Mouse (Mus musculus) lung, embryonic 14.5 days (tissue): ENCODE data around the gene Gm49368. TPM values are rescaled to one million over a fixed set of nuclear protein-coding genes. Genes with fewer than 3 reads are reported as not detected.

Experiments used
- ATAC-seq: fragments of 200-750 bp; cut with Nextera tagmentation; 2 replicates; pipeline ENCODE4 v1.8.0; 2017; ENCODE audit warnings: mild to moderate bottlenecking, moderate TSS enrichment, moderate library complexity; ENCODE audit not compliant: insufficient read depth
- DNase-seq: peaks from one replicate; pipeline ENCODE4 v3.0.0-alpha.2; 2015
- H3K27ac ChIP-seq: fragments of 300-500 bp; sonication (generic); 2 replicates; pipeline ENCODE4 v1.5.1; 2014; ENCODE audit warnings: low read depth, mild to moderate bottlenecking, moderate library complexity
- H3K27me3 ChIP-seq: fragments of 300-500 bp; sonication (generic); 2 replicates; pipeline ENCODE4 v1.6.1; 2014; ENCODE audit warnings: low read length, control low read depth; ENCODE audit not compliant: insufficient read depth
- H3K36me3 ChIP-seq: fragments of 300-500 bp; sonication (generic); 2 replicates; pipeline ENCODE4 v1.6.1; 2014; ENCODE audit warnings: control low read depth; ENCODE audit not compliant: insufficient read depth
- H3K4me1 ChIP-seq: fragments of 300-500 bp; sonication (generic); 2 replicates; pipeline ENCODE4 v1.6.1; 2014; ENCODE audit warnings: antibody characterized with exemption, control low read depth; ENCODE audit not compliant: insufficient read depth
- H3K4me2 ChIP-seq: fragments of 300-500 bp; sonication (generic); 2 replicates; pipeline ENCODE4 v1.6.1; 2014; ENCODE audit warnings: mild to moderate bottlenecking
- H3K4me3 ChIP-seq: fragments of 300-500 bp; sonication (generic); 2 replicates; pipeline ENCODE4 v1.5.1; 2014; ENCODE audit warnings: low read depth, low read length
- H3K9ac ChIP-seq: fragments of 300-500 bp; sonication (generic); 2 replicates; pipeline ENCODE4 v1.6.1; 2014
- H3K9me3 ChIP-seq: fragments of 300-500 bp; sonication (generic); 2 replicates; pipeline ENCODE4 v1.6.1; 2016; ENCODE audit warnings: low read depth, low read length, control low read depth
- CTCF ChIP-seq: IDR thresholded peaks from 2 replicates; pipeline ENCODE4 v1.5.1; 2016; ENCODE audit warnings: antibody characterized with exemption, low read depth
- WGBS: fragments of 180-500 bp; shearing (Covaris S2); extraction: QIAGEN DNeasy Blood & Tissue Kit; methylation state at CpG from one replicate; pipeline ENCODE4 v1.1.7; 2014; 5-methylcytosine and 5-hydroxymethylcytosine counted together
- polyA plus RNA-seq: library from polyadenylated mRNA; unstranded; fragments of >200 nt; fragmentation: Nextera tagmentation; extraction: Ambion mirVana; gene quantifications from 2 replicates; pipeline ENCODE4 v1.2.1, GENCODE M21; 2014

Gene Gm49368
- polyA plus RNA-seq, 1 experiment from 2014 or later = not detected

DNA sequence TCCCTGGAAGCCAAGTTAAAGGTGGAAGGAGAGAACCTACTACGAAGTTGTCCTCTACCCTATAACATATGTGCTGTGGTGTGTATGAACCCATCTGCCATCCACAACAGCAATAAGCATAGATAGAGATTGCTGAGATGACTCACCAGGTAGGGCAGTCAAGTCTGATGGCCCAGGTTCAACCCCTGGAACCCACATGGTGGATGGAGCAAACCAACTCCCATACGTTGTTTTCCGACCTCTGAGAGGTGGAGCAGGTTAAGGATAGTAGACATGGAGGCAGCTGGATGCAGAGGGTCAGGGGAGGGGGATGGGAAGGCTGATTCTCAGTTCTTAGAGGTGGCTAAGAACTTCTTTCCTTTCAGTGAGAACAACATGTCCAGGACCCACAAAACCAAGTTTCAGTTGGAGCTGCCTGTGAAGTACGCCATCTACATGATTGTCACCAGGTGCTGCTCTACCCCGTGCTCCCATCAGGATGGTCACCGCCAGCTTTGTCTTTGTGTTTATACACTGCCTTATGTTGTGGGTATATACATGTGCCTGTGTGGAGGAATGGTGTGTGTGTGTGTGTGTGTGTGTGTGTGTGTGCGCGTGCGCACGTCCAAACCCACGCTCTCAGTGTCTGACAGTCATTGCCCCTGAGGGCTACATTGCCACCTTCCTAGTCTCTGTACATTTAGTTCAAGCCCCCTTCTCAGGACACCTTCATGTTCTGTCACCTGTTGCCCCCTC is 52.1 kb downstream of the Gm49368 start:
- Histone ChIP-seq H3K4me1 (no peaks in the 10 kb centered on the region), H3K36me3 (no peaks in the 10 kb centered on the region), H3K9me3 (no peaks in the 10 kb centered on the region), H3K4me3 (no peak overlapping the region), H3K27ac (no peak overlapping the region), H3K4me2 (no peak overlapping the region), H3K27me3 (no peaks in the 10 kb centered on the region), H3K9ac (no peak overlapping the region)
- TF ChIP-seq CTCF = no peak
- ATAC-seq (no peak), DNase-seq (no peak)
- 88% methylated on average over 11 of the region's 11 CpGs for WGBS

DNA sequence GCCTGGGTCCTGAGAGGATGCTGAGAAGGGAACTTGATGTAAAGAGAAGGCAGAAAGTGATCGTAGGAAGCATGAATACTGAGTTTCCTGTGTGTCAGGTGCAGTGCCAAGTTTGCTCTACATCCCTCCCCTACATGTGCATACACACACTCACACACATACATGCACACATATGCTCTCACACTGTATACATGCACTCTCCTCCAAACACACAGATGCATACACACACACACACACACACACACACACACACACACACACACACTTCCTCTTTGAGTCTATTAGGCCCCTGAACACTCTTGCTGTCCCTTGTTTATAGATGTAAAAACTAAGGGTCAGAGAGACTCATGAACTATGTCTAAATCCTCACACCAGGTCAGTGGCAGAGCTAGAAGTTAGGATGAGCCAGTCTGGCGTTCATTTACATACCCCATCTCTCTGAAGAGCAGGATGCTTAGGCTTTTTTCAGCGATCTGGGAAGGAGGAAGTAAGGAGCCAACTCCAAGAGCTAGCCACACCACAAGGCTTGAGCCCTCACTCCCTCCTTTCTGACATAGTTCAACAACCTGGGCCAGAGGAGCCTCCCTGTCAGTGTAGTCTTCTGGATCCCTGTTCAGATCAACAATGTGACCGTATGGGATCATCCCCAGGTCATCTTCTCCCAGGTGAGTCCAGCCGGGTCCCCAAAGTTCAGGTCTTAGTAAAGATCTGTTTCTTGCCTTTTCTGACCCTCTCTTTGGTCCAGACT is 52.9 kb downstream of the Gm49368 start:
- H3K4me1 ChIP-seq = no peaks in the 10 kb centered on the region
- no peak overlapping the region for H3K4me2 ChIP-seq
- ATAC-seq = no peak
- no peak overlapping the region for H3K9ac ChIP-seq
- TF ChIP-seq CTCF = no peak
- H3K9me3 ChIP-seq = no peaks in the 10 kb centered on the region
- 67% methylated on average over 5 of the region's 5 CpGs for WGBS
- no peaks in the 10 kb centered on the region for H3K27me3 ChIP-seq
- H3K27ac ChIP-seq = no peak overlapping the region
- no peaks in the 10 kb centered on the region for H3K36me3 ChIP-seq
- no peak overlapping the region for H3K4me3 ChIP-seq
- no peak for DNase-seq

DNA sequence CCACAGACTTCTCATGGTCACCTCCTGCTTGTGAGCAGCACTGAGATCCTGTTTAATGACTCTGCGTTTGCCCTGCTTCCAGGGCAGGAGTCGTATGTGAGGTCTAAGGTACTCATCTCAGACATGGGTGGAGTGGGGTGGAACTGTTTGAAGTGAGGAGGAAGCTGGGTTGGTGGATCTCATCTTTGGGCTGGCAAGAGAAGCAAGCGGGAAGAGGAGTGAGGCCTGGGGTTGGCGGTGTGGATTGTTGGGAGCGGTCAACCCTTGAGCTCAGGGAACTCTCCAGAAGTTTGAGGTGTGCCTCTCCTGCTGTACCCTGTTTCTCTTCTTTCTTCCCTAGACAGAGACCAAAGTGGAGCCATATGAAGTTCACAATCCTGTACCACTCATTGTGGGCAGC is 53.9 kb downstream of the Gm49368 start:
- no peak for TF ChIP-seq CTCF
- WGBS = 89% methylated on average over 5 of the region's 5 CpGs
- Histone ChIP-seq H3K4me1 (no peaks in the 10 kb centered on the region), H3K4me3 (no peak overlapping the region), H3K27ac (no peak overlapping the region), H3K9ac (no peak overlapping the region), H3K9me3 (no peaks in the 10 kb centered on the region), H3K4me2 (no peak overlapping the region), H3K36me3 (no peaks in the 10 kb centered on the region), H3K27me3 (no peaks in the 10 kb centered on the region)
- ATAC-seq (no peak), DNase-seq (no peak)

DNA sequence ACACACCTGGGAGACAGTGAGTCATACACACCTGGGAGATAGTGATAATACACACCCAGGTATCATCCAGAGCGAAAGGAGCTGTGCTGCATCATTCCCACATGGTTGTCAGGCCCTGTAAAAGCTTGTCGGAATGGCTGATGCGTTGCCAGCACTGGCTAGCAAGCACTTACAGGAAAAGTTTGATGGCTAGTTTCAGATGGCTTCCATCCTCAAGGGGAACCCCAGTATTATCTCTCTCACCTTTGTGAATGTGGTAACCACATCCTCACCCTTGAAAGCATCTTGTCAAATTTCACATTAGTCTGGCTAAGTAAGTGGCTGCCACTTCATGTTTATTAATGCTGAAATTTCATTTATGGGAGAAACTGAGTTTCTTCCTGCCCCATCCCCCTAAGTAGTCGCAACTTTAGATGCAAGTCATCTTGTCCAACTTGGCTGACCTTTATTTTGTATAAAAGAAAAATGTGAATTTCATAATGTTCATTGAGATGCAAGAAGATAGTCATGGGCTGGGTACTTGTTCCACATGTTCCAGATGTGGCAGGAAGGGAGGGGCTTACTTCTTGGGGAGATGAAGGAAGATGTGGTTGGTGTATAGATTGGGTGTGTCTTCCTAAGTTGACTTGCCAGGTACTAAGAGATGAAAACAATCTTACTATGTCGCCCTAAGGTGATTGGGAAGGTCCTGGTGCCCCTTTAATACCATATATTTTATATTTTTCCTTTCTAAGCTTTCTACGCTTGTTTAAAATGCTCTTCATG is 57.4 kb downstream of the Gm49368 start:
- WGBS = 82% methylated on average over 6 of the region's 6 CpGs
- H3K4me1 ChIP-seq = no peaks in the 10 kb centered on the region
- no peaks in the 10 kb centered on the region for H3K9me3 ChIP-seq
- TF ChIP-seq CTCF = no peak
- DNase-seq (no peak), ATAC-seq (no peak)
- no peak overlapping the region for H3K4me2 ChIP-seq
- H3K27ac ChIP-seq = no peak overlapping the region
- no peaks in the 10 kb centered on the region for H3K36me3 ChIP-seq
- H3K27me3 ChIP-seq = no peaks in the 10 kb centered on the region
- H3K4me3 ChIP-seq = no peak overlapping the region
- H3K9ac ChIP-seq = no peak overlapping the region

DNA sequence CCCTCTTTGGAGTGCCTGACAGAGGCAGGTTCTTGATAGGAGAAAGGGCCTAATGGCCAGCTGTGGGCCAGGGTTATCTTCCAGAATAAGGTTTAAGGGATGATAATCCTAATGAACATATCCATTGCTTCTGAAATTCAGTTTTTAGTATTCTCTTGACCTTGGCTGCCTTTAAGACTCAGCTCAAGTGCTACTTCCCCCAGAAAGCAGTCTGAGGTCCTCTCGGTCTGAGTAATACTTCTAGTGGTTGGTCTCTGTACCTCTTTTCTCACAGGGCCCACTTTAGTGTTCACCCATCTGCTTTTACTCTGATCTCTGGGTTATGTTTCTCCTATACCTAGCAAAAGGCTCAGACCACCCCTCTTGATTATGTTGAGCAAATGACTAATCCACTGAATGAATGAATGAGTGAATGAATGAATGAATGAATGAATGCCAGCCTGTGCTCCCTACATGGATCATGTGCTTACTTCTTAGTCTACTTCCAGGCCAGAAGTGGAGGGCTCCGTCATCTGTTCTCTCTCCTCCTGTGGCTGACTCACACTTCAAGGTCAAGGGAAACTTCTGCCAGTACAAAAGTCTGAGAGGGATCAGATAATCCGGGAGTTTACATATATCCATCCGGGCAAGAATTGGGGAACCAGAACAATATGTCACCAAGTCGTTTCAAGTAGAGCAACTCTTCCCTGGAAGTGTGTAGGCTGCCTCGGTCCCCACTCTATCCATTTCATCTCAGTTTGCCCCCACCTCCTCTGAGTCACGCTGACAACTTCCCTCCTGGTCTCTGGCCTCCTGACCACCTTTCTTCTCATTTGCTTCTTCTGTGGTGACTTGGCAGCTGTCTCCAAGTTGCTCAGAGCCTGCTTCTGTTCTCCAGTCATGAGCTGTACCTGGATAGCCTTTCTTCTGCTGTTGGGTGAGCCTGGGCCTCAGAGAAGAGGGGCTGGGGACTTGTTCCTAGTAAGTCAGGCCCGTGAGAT is 66.5 kb downstream of the Gm49368 start, which contains the start of gene Itgax:
Gene Itgax, plus strand, starts transcription at position 807 of the 980 bp plus-strand sequence.
- WGBS = 56% methylated on average over 8 of the region's 8 CpGs
- H3K9me3 ChIP-seq = no peaks in the 10 kb centered on the region
- no peaks in the 10 kb centered on the region for H3K4me1 ChIP-seq
- no peak for ATAC-seq
- H3K27ac ChIP-seq = no peak within 1 kb of the TSS
- H3K4me2 ChIP-seq = no peak within 1 kb of the TSS
- H3K36me3 ChIP-seq = no peaks in the 10 kb centered on the region
- no peaks in the 10 kb centered on the region for H3K27me3 ChIP-seq
- DNase-seq = peak; percentile 8
- no peak for TF ChIP-seq CTCF
- no peak within 1 kb of the TSS for H3K9ac ChIP-seq
- no peak within 1 kb of the TSS for H3K4me3 ChIP-seq

DNA sequence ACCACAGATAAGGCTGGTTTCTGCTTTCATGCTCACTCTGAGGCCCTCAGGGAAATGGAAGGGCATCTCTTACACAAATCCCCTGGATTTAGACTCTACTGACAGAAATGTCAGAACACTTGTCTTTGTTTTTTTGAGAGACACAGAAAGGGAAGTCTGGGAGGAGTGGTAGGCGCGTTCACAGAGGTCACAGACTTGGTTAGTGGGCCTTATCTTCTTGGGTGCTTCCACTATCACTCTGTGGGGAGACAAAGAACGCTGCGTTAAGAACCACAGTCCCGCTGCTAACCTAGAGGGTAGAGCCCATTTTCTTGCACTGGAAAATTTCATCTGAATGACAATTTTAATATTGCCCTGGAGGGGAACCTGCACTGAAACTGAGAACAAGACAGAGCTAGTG is 69.7 kb downstream of the Gm49368 start:
- Histone ChIP-seq H3K27me3 (no peaks in the 10 kb centered on the region), H3K36me3 (no peaks in the 10 kb centered on the region), H3K4me1 (no peaks in the 10 kb centered on the region), H3K9me3 (no peaks in the 10 kb centered on the region), H3K4me3 (no peak overlapping the region), H3K27ac (no peak overlapping the region), H3K4me2 (no peak overlapping the region), H3K9ac (no peak overlapping the region)
- ATAC-seq (no peak), DNase-seq (no peak)
- TF ChIP-seq CTCF = no peak
- WGBS = 71% methylated on average over 5 of the region's 5 CpGs
